7 mouse cellular contexts compared by ENCODE assay signal in the genomic region with DNA sequence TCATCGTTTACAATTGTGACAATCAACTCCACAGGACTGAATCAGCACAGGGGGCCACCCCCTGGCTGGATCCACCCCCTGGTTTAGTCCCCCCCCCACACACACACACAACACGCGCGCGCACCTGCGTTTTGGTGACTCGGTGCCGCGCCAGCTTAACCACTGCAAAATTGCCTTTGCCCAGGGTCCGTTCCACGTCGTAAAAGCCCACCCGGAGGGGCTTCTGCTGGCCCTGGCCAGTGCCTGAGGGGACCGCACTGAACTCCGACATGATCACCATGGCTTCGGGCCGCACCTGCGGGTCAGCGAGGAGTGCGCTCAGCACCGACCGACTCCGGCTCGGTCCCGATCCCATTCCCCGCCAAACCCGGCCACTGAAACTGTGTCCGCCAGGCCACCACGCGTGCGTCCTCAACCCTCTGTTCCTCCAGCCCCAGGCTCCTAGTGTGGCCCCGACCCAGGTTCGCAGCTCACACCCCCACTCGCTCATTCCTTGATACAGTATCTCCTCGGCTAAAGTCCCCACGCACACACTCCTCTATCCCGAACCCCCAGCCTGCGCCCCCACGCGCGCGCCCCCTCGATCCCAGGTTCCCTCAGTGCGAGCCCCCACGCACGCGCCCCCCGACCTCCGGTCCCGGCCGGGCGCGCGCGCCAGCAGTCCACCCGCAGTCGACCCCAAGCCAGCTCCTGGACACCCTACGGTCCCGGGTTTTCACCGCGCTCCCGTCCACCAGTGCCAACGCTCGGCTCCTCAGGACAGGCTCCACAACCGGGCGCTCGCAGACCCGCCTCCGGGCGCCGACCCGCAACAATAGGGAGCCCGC. TPM values are rescaled to one million over a fixed set of nuclear protein-coding genes. Genes with fewer than 3 reads are reported as not detected.
DNase-seq lines count a peak whose midpoint lies in the region; ATAC-seq and TF ChIP-seq lines count a peak whose summit lies in the region.

No protein-coding gene starts in this region.

- H3K9me3 ChIP-seq in heart, embryonic 16.5 days (replicated peaks; ENCODE audit: control insufficient read depth, low read length): no peaks in the 10 kb centered on the region

- DNase-seq in NIH3T3 (ENCODE audit: low read depth): peak; percentile 66
- peak; percentile 60 for DNase-seq in embryo, embryonic 9.5 days (ENCODE audit: extremely low spot score)
- peak in 1 of 2 experiments; percentile 35 for DNase-seq in layer of hippocampus, adult 2 months (ENCODE audit: low spot score in 2 of 2)
- peak; percentile 67 to 69 for DNase-seq in lung, postnatal 4 days
- peak; percentile 47 to 63 for DNase-seq in spleen, adult 18-20 months

- H3K4me3 ChIP-seq in heart, embryonic 16.5 days (ENCODE audit: low read length): peak overlapping the region; percentile 82
- peak overlapping the region; percentile 71 for H3K4me3 ChIP-seq in layer of hippocampus, adult 2 months

- H3K9ac ChIP-seq in heart, embryonic 16.5 days (ENCODE audit: low read length): peak overlapping the region; percentile 92

- ATAC-seq in CD4-positive, CD25-positive, alpha-beta regulatory T cell, adult 4 months: peak; percentile 42
- peak; percentile 7; the same call in 1 of the 2 replicates for ATAC-seq in heart, embryonic 16.5 days (replicated peaks; ENCODE audit: extremely low read depth, insufficient read depth, low FRiP score)

- no peaks in the 10 kb centered on the region for H3K27me3 ChIP-seq in heart, embryonic 16.5 days (ENCODE audit: control insufficient read depth, insufficient read depth, low read length)

- peak overlapping the region; percentile 91 for H3K27ac ChIP-seq in heart, embryonic 16.5 days (ENCODE audit: low read length)
- H3K27ac ChIP-seq in layer of hippocampus, adult 2 months: peak overlapping the region; percentile 91

- peaks cover 29% of the 10 kb centered on the region for H3K4me1 ChIP-seq in heart, embryonic 16.5 days (ENCODE audit: control insufficient read depth, insufficient read depth, low read length)

- peak overlapping the region; percentile 83 for H3K4me2 ChIP-seq in heart, embryonic 16.5 days (ENCODE audit: low read depth, low read length)

- under 1% methylated on average over 72 of the region's 73 CpGs for WGBS in heart, embryonic 16.5 days

- no peak for TF ChIP-seq CTCF in layer of hippocampus, adult 2 months (conservative IDR thresholded peaks at IDR 0.05)

- H3K36me3 ChIP-seq in heart, embryonic 16.5 days (ENCODE audit: control insufficient read depth, insufficient read depth): peaks cover 11% of the 10 kb centered on the region

RNA-seq across cellular contexts. Expression of a gene that starts 0.6 kb away (rescaled TPM):
- 1 to 10 TPM; 2.0 to 4.2 TPM for polyA plus RNA-seq in CD4-positive, CD25-positive, alpha-beta regulatory T cell, adult 4 months (2017; shearing (Covaris generic))
- 13.0 and 18.6 TPM in 2 replicates for polyA plus RNA-seq in heart, embryonic 16.5 days (2015; fragmentation: Nextera tagmentation; extraction: Ambion mirVana)
- 10 to 100 TPM; 12.4 to 15.4 TPM for total RNA-seq in layer of hippocampus, adult 2 months (2021)
